Mouse (Mus musculus) small intestine, adult 2 months (tissue): ENCODE measurements around the gene Gm20696.

Experiments
- CTCF ChIP-seq: fragments of 200-500 bp; IDR thresholded peaks from 2 replicates; pipeline ENCODE4 v1.5.1; 2012; ENCODE audit warnings: low read depth, mild to moderate bottlenecking, control low read depth, inconsistent platforms, low read length, moderate library complexity, mixed read lengths; ENCODE audit not compliant: insufficient replicate concordance, insufficient read length; ENCODE audit errors: extremely low read depth
- POLR2A ChIP-seq: fragments of 200-500 bp; IDR thresholded peaks from 2 replicates; pipeline ENCODE4 v1.6.1; 2012; ENCODE audit warnings: low read depth, mild to moderate bottlenecking, control low read depth, inconsistent platforms, low read length, moderate library complexity

- no peak for TF ChIP-seq POLR2A
- TF ChIP-seq CTCF = no peak
Observed at GRCm38 (mm10) chr6:99327721-99328120, 338.9 kb downstream of the Gm20696 start.
